Mouse (Mus musculus): ENCODE measurements at regions not wholly inside any gene's neighbourhood (a gene's known extent, or its start where the extent isn't known, plus 50 kb on each side); places are given as distances from the start of the nearest gene placed in this dataset.

DNA sequence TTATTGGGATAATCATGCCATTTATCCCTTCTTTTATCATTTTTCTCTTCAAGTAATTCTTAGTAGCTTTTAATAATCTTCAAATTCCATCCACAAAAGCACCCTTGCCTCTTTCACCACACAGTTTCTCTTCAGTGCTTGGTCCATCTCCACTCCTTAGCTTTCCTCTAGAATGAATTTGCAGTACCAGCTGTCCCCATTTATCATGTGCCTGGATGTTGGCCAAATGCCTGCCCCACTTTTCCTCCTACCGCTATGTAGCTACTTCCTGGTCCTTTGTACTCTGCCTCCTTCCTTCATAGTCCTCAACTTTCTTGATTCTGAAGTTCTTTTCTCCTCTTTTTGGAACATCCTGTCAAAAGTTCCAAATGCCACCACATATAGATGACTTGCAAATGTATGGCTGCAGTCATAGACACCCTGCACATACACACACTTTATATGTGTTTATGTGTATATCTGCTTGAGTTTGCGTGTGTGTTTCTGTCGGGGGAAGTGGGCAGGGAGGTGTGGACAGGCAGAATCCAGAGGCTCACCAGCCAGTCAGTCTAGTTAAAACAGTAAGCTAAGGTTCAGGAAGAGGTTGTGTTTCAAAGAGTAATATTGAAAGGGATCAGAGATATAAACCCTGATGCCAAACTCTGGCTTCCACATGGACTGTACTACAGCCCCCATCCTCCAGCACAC is 106.1 kb upstream of the Itga4 start:
- no peak for DNase-seq (ENCODE audit: low read depth, low spot score)
- no peaks in the 10 kb centered on the region for H3K36me3 ChIP-seq (ENCODE audit: control insufficient read depth, insufficient read depth, low read length, poor library complexity, severe bottlenecking)
- no peaks in the 10 kb centered on the region for H3K27me3 ChIP-seq (ENCODE audit: control insufficient read depth, insufficient read depth, low read length, poor library complexity, severe bottlenecking)

DNA sequence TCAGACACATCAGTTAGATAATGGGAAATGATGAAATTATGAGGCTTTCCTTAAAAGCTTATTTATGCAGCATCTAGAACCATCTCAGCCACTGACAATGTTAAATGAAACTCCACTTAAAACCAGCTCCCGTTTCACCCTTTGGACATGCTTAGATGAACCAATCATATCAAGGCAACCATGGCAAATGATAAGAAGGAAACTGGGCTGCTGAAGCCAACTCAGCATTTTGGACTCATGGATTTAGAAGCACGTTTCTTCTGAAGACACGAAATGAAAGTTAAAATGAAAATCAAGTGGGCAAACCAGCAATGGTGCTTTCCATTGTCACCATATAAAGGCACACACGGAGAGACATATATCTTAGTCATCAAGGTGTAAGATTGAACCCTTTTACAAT is 103.6 kb upstream of the Itga4 start:
- DNase-seq (ENCODE audit: low read depth, low spot score): no peak
- Histone ChIP-seq H3K27me3 (ENCODE audit: control insufficient read depth, insufficient read depth, low read length, poor library complexity, severe bottlenecking) (no peaks in the 10 kb centered on the region), H3K36me3 (ENCODE audit: control insufficient read depth, insufficient read depth, low read length, poor library complexity, severe bottlenecking) (no peaks in the 10 kb centered on the region)

DNA sequence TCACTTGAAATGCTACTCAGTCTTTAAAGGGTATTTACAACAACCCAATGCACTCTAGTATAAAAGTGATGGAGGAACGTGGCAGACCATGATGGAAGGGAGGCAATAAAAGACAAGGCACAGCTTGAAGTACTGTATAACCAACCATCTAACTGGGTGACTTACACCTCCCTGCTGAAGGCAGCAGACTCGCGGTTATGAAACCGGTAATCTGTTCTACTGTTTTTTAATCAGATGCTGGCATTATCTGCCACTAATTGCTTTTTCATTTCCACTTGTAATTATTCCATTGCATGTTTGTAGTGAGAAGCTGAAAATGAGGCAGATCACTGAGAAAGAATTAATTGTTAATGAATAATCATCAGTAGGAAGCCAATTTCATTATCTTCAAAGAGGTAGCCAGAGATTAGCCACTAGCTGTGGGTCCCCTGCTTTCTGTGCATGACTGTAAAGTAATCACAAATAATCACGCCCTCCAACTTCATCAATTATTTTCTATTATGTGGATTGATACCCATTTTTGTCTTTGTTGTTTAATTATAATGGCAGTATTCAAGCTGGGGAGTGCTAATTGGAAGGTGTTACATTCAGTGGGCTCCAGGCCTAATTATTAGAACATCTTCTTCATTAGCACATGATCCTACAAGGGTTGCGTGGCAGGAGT is 103.1 kb upstream of the Itga4 start:
- Histone ChIP-seq H3K27me3 (ENCODE audit: control insufficient read depth, insufficient read depth, low read length, poor library complexity, severe bottlenecking) (no peaks in the 10 kb centered on the region), H3K36me3 (ENCODE audit: control insufficient read depth, insufficient read depth, low read length, poor library complexity, severe bottlenecking) (no peaks in the 10 kb centered on the region)
- no peak for DNase-seq (ENCODE audit: low read depth, low spot score)

DNA sequence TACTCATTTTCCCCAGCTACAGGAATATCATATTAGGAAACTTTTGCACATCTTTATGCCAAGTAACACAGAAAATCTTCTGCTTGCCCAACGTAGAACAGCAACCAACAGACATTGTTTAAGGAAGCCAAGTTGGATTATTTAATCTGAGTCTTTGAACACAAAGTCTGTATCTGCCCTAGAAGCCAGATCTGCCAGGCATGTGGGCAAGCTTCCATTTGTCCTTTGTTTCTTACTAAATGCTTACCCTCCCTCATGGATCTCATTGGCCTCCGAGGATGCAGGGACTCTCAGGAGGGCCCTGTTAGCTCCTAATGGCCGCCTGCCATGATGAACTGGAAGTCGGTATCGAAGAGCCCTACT is 102.5 kb upstream of the Itga4 start:
- Histone ChIP-seq H3K36me3 (ENCODE audit: control insufficient read depth, insufficient read depth, low read length, poor library complexity, severe bottlenecking) (no peaks in the 10 kb centered on the region), H3K27me3 (ENCODE audit: control insufficient read depth, insufficient read depth, low read length, poor library complexity, severe bottlenecking) (no peaks in the 10 kb centered on the region)
- no peak for DNase-seq (ENCODE audit: low read depth, low spot score)

DNA sequence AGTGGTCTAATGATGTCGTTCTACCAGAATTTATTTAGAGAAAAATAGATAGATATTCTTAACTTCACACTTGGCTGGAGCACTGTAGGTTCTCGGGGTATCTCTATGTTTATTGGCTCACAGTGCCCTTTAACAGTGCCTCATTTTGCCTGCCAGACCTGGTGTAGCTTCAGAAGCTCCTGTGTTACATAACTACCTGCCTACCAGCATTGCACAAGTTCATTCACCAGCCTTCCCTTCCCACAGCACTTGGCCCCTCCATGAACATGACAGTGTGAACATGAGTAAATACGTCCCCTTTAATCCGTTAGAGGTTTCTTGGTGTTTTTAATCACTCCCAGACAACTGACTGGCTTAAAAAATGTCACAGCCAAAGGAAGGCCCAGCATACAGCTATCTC is 102.2 kb upstream of the Itga4 start:
- no peak for DNase-seq (ENCODE audit: low read depth, low spot score)
- H3K27me3 ChIP-seq (ENCODE audit: control insufficient read depth, insufficient read depth, low read length, poor library complexity, severe bottlenecking): no peaks in the 10 kb centered on the region
- H3K36me3 ChIP-seq (ENCODE audit: control insufficient read depth, insufficient read depth, low read length, poor library complexity, severe bottlenecking): no peaks in the 10 kb centered on the region

DNA sequence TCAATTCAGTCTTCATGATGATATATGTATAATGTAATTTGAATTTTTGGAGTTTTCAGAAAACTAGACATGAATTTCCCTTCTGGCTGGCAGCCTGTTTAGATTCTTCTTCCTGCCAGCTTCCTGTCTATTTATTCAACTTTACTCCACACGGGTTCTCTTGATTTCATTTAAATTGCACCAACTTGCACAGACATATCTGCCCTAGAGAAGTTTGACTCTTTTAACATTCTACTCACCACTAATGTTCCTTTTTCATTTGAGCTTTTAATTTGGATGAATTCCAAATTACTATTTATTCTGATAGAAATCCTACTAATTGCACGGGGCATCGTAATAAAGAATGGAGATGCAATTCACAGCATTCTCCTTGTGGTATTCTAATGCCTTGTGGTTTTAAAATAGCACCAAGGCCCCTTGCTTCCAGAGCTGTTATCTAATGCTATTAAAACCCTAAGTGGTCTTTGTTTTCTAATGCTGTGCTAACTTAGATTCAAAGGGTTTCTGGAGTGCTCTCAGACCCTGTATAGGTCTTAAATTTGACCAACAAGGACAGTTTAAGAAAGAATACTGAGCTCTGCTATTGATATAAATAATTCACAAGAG is 96.7 kb upstream of the Itga4 start:
- DNase-seq (ENCODE audit: low read depth, low spot score): no peak
- no peaks in the 10 kb centered on the region for H3K36me3 ChIP-seq (ENCODE audit: control insufficient read depth, insufficient read depth, low read length, poor library complexity, severe bottlenecking)
- no peaks in the 10 kb centered on the region for H3K27me3 ChIP-seq (ENCODE audit: control insufficient read depth, insufficient read depth, low read length, poor library complexity, severe bottlenecking)

DNA sequence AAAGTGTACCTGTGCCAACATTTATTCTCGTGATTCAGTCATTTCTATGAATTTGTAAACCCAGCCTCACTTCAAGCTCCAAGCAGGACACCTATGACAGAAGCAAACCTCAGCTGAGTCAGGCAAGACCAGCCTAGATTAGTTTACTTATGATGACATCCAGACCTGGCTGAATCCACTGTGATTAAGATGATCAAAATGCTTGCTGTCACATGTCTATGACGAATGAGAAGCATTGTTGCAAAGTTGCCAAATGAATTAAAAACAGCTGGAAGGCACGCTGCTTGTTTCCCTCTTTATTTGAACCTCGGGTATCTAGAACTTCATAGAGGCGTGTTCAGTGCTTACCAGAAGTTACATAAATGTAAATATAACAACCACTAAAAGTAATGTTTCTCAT is 95.9 kb upstream of the Itga4 start:
- no peaks in the 10 kb centered on the region for H3K36me3 ChIP-seq (ENCODE audit: control insufficient read depth, insufficient read depth, low read length, poor library complexity, severe bottlenecking)
- no peaks in the 10 kb centered on the region for H3K27me3 ChIP-seq (ENCODE audit: control insufficient read depth, insufficient read depth, low read length, poor library complexity, severe bottlenecking)
- DNase-seq (ENCODE audit: low read depth, low spot score): no peak

DNA sequence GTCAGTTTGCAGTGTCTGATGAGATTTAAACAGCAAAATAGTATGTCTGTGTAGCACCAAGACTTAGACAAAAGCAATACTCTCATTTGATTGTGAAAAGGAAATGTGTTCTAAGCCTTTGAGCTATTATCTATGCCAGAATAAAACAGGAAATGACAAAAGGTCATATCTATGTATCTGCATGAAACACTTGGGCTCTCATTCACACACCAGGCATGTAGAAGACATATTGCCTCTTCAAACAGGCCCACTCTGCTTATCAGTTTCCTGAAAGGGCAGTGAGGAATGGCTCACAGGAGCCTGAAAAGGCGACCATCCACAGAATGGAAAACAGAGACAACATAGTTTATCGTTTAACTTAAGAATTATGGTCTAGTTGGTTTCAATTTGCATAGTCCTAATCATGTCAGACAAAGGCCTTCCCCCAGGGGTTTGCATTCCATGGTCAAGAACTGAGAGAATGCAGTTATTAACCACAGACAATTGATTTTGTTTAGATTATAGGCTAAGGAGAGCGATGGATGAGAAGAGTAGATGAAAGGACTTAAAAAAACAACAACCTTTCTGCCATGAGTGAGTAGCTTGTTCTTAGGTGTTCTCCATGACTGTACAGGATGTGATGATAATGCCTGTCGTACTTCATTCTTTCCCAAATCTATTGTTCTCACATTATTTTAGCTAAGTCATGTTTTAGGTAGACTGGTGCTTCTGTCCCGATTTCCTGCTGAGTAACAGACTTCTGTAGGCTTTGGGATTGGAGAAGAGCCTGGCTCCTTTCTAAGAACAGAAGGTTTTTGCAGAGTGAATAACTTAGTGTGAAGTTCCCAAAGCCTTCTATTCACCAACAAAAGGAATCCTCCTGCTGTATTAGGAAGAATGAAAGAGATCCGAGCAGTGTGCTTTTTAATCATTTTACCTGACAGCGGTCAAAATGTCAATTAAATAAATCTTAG is 82.0 kb upstream of the Itga4 start:
- H3K36me3 ChIP-seq (ENCODE audit: control insufficient read depth, insufficient read depth, low read length, poor library complexity, severe bottlenecking): no peaks in the 10 kb centered on the region
- no peak for DNase-seq (ENCODE audit: low read depth, low spot score)
- no peaks in the 10 kb centered on the region for H3K27me3 ChIP-seq (ENCODE audit: control insufficient read depth, insufficient read depth, low read length, poor library complexity, severe bottlenecking)

DNA sequence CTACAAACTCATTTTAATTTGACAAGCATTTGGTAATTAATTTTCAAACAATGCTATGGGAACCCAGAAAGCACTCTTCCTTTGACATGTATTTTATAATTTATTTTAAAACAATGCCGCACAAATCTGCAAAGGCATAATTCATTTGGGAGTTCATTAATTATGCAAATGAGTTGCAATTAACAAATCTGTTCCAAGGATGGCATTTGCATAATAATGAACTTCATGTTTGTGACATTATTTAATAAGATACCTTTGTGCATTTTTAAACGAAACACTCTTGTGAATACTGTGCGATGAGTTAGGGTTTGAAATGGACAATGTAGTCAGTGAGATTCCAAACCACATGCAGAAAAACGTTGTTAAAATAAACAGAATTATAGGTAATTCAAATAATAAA is 80.9 kb upstream of the Itga4 start:
- DNase-seq (ENCODE audit: low read depth, low spot score): no peak
- H3K27me3 ChIP-seq (ENCODE audit: control insufficient read depth, insufficient read depth, low read length, poor library complexity, severe bottlenecking): no peaks in the 10 kb centered on the region
- no peaks in the 10 kb centered on the region for H3K36me3 ChIP-seq (ENCODE audit: control insufficient read depth, insufficient read depth, low read length, poor library complexity, severe bottlenecking)

DNA sequence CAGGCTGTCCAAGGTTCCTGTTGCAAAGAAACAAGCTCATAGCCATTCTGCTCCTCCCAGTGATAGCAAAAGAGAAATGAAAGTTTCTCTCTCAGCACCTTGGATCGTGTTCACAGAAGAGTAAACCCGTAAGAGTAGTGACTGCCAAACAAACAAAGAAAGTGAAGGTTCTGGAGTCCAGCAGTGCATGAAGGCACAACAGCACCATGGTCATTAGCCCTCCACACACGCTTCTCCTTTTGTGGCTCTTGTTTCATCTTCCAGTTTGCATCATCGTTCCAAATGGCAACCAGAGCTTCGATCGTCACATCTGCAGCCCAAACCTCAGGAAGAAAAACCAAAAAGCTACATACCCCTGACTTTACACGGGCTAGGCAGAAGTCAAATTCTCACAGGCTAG is 74.4 kb upstream of the Itga4 start:
- no peaks in the 10 kb centered on the region for H3K27me3 ChIP-seq (ENCODE audit: control insufficient read depth, insufficient read depth, low read length, poor library complexity, severe bottlenecking)
- peak; percentile 79 for DNase-seq (ENCODE audit: low read depth, low spot score)
- H3K36me3 ChIP-seq (ENCODE audit: control insufficient read depth, insufficient read depth, low read length, poor library complexity, severe bottlenecking): no peaks in the 10 kb centered on the region

DNA sequence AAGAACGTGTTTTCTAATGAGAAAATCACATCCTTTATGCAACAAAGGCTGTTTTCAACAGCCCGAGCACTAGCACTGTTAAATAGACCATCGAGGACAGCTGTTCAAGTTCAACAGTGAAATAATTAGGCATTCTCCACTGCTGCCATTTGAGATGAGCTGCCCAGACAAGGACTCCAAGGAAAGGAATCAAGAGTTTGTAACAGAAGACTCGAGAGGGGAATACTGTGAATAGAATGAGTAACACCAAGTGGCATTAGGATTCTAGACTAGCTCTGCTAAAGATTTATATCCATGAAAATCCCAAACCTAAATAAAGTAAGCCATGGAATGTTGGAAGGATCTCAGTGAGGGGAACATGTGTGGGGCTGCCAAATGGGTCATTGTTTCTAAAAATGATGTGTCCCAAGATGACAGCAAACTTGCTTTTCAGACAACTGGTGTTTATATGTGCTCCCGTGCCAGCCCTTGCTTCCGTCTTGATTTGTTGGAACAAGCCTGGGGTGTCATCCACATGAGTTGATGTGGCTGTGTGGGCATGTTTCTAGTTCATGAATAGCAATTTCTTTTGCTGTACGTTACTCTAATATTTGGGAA is 72.1 kb upstream of the Itga4 start:
- Histone ChIP-seq H3K36me3 (ENCODE audit: control insufficient read depth, insufficient read depth, low read length, poor library complexity, severe bottlenecking) (no peaks in the 10 kb centered on the region), H3K27me3 (ENCODE audit: control insufficient read depth, insufficient read depth, low read length, poor library complexity, severe bottlenecking) (no peaks in the 10 kb centered on the region)
- DNase-seq (ENCODE audit: low read depth, low spot score): no peak

DNA sequence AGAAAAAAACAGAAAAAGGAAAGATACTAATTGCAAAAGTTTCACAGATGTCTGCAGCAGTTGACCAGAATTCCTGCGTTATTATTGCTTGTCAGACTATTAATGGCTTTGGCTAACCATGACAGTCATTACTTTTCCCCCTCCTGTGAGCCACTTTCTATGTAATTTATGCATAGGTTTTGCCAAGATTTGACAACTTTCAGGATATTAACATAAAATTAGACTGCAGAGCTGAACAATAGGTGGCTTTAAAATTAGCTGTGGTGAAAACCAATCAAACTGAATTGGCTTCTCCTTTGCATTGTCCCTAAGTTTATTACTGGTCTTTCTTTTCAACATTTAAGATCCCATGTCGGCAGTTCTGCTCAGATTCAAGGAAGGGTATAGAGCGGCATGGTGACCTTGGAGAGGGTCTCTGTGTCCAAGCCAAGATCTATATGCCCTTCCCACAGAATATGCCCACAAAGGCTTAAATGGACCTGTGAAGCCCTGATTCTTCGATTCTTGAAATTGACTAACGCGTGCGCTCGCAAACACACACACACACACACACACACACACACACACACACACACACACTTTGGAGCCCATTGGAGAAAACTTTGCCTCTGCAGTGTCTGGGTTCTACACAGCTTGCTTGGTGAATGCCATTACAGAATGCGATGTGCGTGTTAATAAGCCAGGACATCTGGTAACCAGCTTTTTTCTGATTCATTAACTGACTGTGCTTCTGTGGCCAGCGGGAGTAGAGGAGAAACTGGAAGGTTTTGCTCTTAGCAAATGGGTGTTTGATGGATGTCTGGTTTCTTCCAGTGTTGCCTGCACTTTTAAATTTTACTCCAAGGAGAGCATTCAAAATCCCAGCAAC is 69.8 kb upstream of the Itga4 start:
- no peak for DNase-seq (ENCODE audit: low read depth, low spot score)

DNA sequence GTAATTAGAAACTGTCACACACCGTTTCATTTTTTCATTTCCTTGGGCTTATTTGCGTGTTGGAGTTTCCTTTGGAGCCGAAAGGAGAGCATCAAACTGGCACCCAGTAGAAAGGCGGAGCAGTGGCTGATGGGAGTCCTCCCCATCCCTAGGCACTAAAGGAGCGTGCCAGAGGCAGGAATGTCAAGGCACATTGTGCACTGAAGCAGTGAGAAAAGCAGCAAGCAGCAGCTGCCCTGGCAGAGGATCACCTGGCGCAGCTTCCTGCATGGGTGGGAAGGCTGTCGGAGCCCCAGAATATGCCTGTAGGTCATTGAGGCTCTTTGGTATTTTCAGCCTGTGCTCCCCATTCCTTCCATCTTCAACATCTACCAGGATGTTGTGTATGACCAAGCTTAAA is 68.3 kb upstream of the Itga4 start:
- Histone ChIP-seq H3K36me3 (ENCODE audit: control insufficient read depth, insufficient read depth, low read length, poor library complexity, severe bottlenecking) (no peaks in the 10 kb centered on the region), H3K27me3 (ENCODE audit: control insufficient read depth, insufficient read depth, low read length, poor library complexity, severe bottlenecking) (no peaks in the 10 kb centered on the region)
- no peak for DNase-seq (ENCODE audit: low read depth, low spot score)

More for the DNA sequence above, 69.8 kb upstream of the Itga4 start:
- no peaks in the 10 kb centered on the region for H3K27me3 ChIP-seq (ENCODE audit: control insufficient read depth, insufficient read depth, low read length, poor library complexity, severe bottlenecking)
- H3K36me3 ChIP-seq (ENCODE audit: control insufficient read depth, insufficient read depth, low read length, poor library complexity, severe bottlenecking): no peaks in the 10 kb centered on the region
